Mouse (Mus musculus) midbrain, embryonic 15.5 days (tissue): Measurements from ENCODE around the gene Selenoi. TPM values are rescaled to one million over a fixed set of nuclear protein-coding genes. Genes with fewer than 3 reads are reported as not detected.

ENCODE experiments used
- ATAC-seq: fragments of 200-750 bp; cut with Nextera tagmentation; replicated peaks from 2 replicates; pipeline ENCODE4 v1.8.0; 2017; ENCODE audit warnings: moderate TSS enrichment
- H3K27ac ChIP-seq: fragments of 300-500 bp; sonication (generic); 2 replicates; pipeline ENCODE4 v1.5.1; 2015; ENCODE audit warnings: mild to moderate bottlenecking, inconsistent platforms
- H3K27me3 ChIP-seq: fragments of 300-500 bp; sonication (generic); replicated peaks from 2 replicates; pipeline ENCODE4 v1.6.1; 2015; ENCODE audit warnings: inconsistent platforms
- H3K36me3 ChIP-seq: fragments of 300-500 bp; sonication (generic); replicated peaks from 2 replicates; pipeline ENCODE4 v1.6.1; 2015; ENCODE audit warnings: inconsistent platforms
- H3K4me1 ChIP-seq: fragments of 300-500 bp; sonication (generic); 2 replicates; pipeline ENCODE4 v1.6.1; 2015; ENCODE audit warnings: inconsistent platforms
- H3K4me2 ChIP-seq: fragments of 300-500 bp; sonication (generic); 2 replicates; pipeline ENCODE4 v1.6.1; 2015; ENCODE audit warnings: inconsistent platforms, mild to moderate bottlenecking, moderate library complexity
- H3K4me3 ChIP-seq: fragments of 300-500 bp; sonication (generic); 2 replicates; pipeline ENCODE4 v1.5.1; 2015; ENCODE audit warnings: mild to moderate bottlenecking, inconsistent platforms
- H3K9ac ChIP-seq: fragments of 300-500 bp; sonication (generic); 2 replicates; pipeline ENCODE4 v1.6.1; 2015; ENCODE audit warnings: mild to moderate bottlenecking, inconsistent platforms
- H3K9me3 ChIP-seq: fragments of 300-500 bp; sonication (generic); 2 replicates; pipeline ENCODE4 v1.6.1; 2016; ENCODE audit warnings: inconsistent platforms
- WGBS: fragments of 180-500 bp; shearing (Covaris S2); methylation state at CpG from one replicate; pipeline ENCODE4 v1.1.7; 2015; ENCODE audit warnings: mixed read lengths; 5-methylcytosine and 5-hydroxymethylcytosine counted together
- polyA plus RNA-seq: library from polyadenylated mRNA; unstranded; fragments of >200 nt; fragmentation: Nextera tagmentation; extraction: Ambion mirVana; gene quantifications from 2 replicates; pipeline ENCODE4 v1.2.1, GENCODE M21; 2015

Selenoi gene
- polyA plus RNA-seq, 1 experiment from 2014 or later: 31.1 TPM

DNA sequence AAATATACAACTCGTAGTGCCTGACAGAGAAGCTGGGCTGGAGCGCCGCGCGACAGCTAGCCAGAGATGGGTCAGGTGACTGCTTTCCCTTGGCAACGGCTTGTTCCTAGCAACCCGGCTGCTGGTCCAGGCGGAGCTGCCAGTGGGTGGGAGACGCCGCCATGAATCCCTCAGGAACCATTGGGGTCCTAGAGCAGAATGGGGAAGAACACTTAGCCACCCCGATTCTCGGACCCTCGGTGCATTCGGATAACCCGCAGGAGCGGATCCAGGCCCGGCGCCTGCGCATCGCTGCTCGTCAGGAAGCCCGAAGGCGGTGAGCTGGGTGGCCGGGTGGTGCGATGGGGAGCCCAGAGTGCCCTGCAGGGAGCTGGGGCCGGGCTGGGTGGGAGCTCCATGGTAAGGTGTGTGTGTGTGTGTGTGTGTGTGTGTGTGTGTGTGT, 48.9 kb downstream of the Selenoi start, which contains the start of gene Drc1:
Gene Drc1 (plus strand): TSS at position 98 of the 442 bp plus-strand sequence.
- H3K27ac ChIP-seq: peak within 1 kb of the TSS; percentile 62
- ATAC-seq: peak; percentile 97
- peak within 1 kb of the TSS; percentile 61 for H3K9ac ChIP-seq
- 2% methylated on average over 26 of the region's 26 CpGs for WGBS
- H3K27me3 ChIP-seq: no peaks in the 10 kb centered on the region
- H3K4me1 ChIP-seq: peaks cover 6% of the 10 kb centered on the region
- H3K4me2 ChIP-seq: peak within 1 kb of the TSS; percentile 85
- peak within 1 kb of the TSS; percentile 64 for H3K4me3 ChIP-seq
- H3K9me3 ChIP-seq: peaks cover 5% of the 10 kb centered on the region; the same call in 1 of the 2 replicates
- H3K36me3 ChIP-seq: no peaks in the 10 kb centered on the region

DNA sequence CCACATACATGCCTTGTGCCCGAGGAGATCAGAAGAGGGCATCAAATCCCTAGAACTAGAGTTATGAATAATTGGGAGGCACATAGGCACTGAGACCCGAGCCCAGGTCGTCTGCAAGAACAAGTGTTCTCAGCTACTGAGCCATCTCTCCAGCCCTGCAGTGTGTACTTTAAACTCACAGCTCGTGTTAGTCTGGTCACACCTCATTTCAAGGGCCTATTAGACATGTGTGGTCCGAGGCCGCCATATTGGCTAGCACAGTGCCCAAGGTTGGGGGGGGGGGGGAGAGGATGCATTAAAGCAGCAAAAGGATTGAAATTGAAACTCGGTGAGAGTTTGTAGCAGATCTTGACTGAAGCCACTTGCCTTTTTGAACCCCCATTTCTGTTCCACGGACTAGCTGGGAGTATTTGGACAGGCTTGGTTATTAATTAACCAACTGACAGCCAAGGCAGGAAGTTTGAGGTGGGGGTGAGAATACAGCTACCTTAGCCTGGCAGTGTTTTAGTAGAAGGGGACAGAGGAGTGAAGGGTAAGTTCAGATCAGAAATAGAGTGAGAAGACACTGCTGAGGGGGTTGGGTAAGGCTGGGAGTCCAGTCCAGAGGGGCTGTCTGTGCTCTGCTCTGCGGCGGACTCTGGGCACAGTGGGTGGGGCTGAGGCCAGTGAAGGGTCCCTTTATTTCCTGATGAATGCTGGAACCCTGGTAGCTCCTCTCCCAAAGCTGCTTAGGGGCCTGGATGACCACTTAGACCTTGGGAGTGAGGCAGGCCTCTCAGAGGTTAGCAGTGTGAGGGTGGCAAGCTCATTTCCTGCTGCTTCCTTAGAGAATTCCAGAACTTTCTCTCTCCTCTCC, 53.8 kb downstream of the Selenoi start:
- ATAC-seq: no peak
- 84% methylated on average over 10 of the region's 10 CpGs for WGBS
- H3K9me3 ChIP-seq: peaks cover 5% of the 10 kb centered on the region; the same call in 1 of the 2 replicates

DNA sequence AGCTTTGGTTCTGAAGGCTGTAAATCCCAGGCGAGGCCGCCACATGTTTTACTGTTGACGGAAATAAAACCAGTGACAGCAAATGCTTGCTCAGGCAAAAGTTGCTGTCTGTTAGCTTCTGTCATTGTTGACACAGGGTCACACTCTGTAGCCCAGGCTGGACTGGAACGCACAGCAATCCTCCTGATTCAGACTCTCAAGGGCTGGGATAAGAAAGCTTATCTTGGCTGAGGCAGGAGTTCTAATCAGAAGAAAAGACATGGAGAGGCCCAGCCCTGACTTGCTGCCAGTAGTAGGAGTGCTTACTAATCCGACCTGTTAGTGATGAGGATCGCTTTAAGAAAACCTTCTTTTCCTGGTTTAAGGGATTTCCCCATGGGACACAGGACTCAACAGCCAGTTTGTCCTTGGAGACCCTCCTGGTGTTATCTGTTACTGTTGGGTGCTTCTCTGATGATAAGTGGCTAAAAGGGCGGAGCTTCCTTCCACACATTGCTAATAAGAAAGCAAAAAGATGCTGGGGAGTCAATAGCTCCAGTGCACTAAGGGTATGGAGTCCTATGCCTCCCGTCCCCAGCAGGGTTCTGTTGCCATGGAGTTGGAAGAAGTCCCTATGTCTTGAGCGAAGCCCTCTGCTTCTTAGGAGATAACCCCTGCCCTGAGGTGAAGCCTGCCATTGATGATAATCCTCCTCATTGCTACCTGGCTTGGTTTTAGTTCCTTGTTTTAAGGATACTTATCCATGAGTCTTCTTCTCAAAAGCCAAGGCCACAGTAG, 54.9 kb downstream of the Selenoi start:
- no peak overlapping the region for H3K27ac ChIP-seq
- H3K4me3 ChIP-seq: no peak overlapping the region
- WGBS: 76% methylated on average over 9 of the region's 9 CpGs
- peaks cover 5% of the 10 kb centered on the region; the same call in 1 of the 2 replicates for H3K9me3 ChIP-seq
- no peaks in the 10 kb centered on the region for H3K36me3 ChIP-seq
- no peak overlapping the region for H3K9ac ChIP-seq
- H3K4me1 ChIP-seq: no peaks in the 10 kb centered on the region
- no peaks in the 10 kb centered on the region for H3K27me3 ChIP-seq
- H3K4me2 ChIP-seq: no peak overlapping the region
- ATAC-seq: no peak

More for the DNA sequence above, 53.8 kb downstream of the Selenoi start:
- H3K27me3 ChIP-seq: no peaks in the 10 kb centered on the region
- H3K9ac ChIP-seq: no peak overlapping the region
- H3K27ac ChIP-seq: no peak overlapping the region
- H3K4me2 ChIP-seq: no peak overlapping the region
- H3K4me3 ChIP-seq: no peak overlapping the region
- peaks cover under 1% of the 10 kb centered on the region for H3K4me1 ChIP-seq
- no peaks in the 10 kb centered on the region for H3K36me3 ChIP-seq

Other genes with a start within 250 kb of the Selenoi start
- not detected in 2 replicates for gene Il6, start 219.5 kb upstream of the Selenoi start, polyA plus RNA-seq
- gene Tyms, start 159.0 kb upstream of the Selenoi start, polyA plus RNA-seq: 37.8 and 45.6 TPM in 2 replicates
- 10.4 and 13.6 TPM in 2 replicates for gene Garem2, start 127.4 kb upstream of the Selenoi start, polyA plus RNA-seq
- 3.1 and 3.9 TPM in 2 replicates for gene 3110082J24Rik, start 126.5 kb upstream of the Selenoi start, polyA plus RNA-seq
- gene Hadha, start 77.4 kb upstream of the Selenoi start, polyA plus RNA-seq: 69.3 and 69.9 TPM in 2 replicates
- gene Hadhb, start 77.3 kb upstream of the Selenoi start, polyA plus RNA-seq: 49.6 and 55.7 TPM in 2 replicates
- gene Adgrf3, start 26.9 kb upstream of the Selenoi start, polyA plus RNA-seq: not detected in 2 replicates
- 7.2 and 7.4 TPM in 2 replicates for gene Drc1, start 48.8 kb downstream of the Selenoi start, polyA plus RNA-seq
- 4.0 TPM in 2 replicates for gene Otof, start 229.4 kb downstream of the Selenoi start, polyA plus RNA-seq
- 0.96 and 1.2 TPM in 2 replicates for gene 1700001C02Rik, start 233.5 kb downstream of the Selenoi start, polyA plus RNA-seq